Mouse (Mus musculus) midbrain, embryonic 11.5 days (tissue): Measurements from ENCODE around the gene Gapdhs. TPM values are rescaled to one million over a fixed set of nuclear protein-coding genes. Genes with fewer than 3 reads are reported as not detected.

ENCODE experiments used
- ATAC-seq: fragments of 200-750 bp; cut with Nextera tagmentation; 2 replicates; pipeline ENCODE4 v1.8.0; 2017; ENCODE audit warnings: moderate TSS enrichment, moderate library complexity; ENCODE audit not compliant: low FRiP score
- DNase-seq: peaks from one replicate; pipeline ENCODE4 v3.0.0; 2015; ENCODE audit warnings: low spot score; ENCODE audit errors: missing footprints
- H3K27ac ChIP-seq: fragments of 300-500 bp; sonication (generic); 2 replicates; pipeline ENCODE4 v1.5.1; 2014; ENCODE audit warnings: low read depth, low read length
- H3K27me3 ChIP-seq: fragments of 300-500 bp; sonication (generic); 2 replicates; pipeline ENCODE4 v1.6.1; 2014; ENCODE audit warnings: mild to moderate bottlenecking, low read length, moderate library complexity, mixed read lengths; ENCODE audit not compliant: control insufficient read depth, insufficient read depth
- H3K36me3 ChIP-seq: fragments of 300-500 bp; sonication (generic); 2 replicates; pipeline ENCODE4 v1.6.1; 2014; ENCODE audit warnings: mild to moderate bottlenecking, low read length, moderate library complexity, mixed read lengths; ENCODE audit not compliant: control insufficient read depth, insufficient read depth
- H3K4me1 ChIP-seq: fragments of 300-500 bp; sonication (generic); 2 replicates; pipeline ENCODE4 v1.6.1; 2014; ENCODE audit warnings: low read length; ENCODE audit not compliant: control insufficient read depth, insufficient read depth
- H3K4me2 ChIP-seq: fragments of 300-500 bp; sonication (generic); 2 replicates; pipeline ENCODE4 v1.6.1; 2014; ENCODE audit warnings: mild to moderate bottlenecking, moderate library complexity
- H3K4me3 ChIP-seq: fragments of 300-500 bp; sonication (generic); 2 replicates; pipeline ENCODE4 v1.5.1; 2014; ENCODE audit warnings: low read depth, low read length
- H3K9ac ChIP-seq: fragments of 300-500 bp; sonication (generic); 2 replicates; pipeline ENCODE4 v1.6.1; 2014; ENCODE audit warnings: low read length
- H3K9me3 ChIP-seq: fragments of 300-500 bp; sonication (generic); 2 replicates; pipeline ENCODE4 v1.6.1; 2016; ENCODE audit warnings: low read length; ENCODE audit not compliant: control insufficient read depth
- WGBS: fragments of 180-500 bp; shearing (Covaris S2); extraction: QIAGEN DNeasy Blood & Tissue Kit; methylation state at CpG from one replicate; pipeline ENCODE4 v1.1.7; 2014; 5-methylcytosine and 5-hydroxymethylcytosine counted together
- polyA plus RNA-seq: library from polyadenylated mRNA; unstranded; fragments of >200 nt; fragmentation: Nextera tagmentation; extraction: Ambion mirVana; gene quantifications from 2 replicates; pipeline ENCODE4 v1.2.1, GENCODE M21; 2014

Gene Gapdhs
- polyA plus RNA-seq, 1 experiment from 2014 or later, result 0.19 TPM

DNA sequence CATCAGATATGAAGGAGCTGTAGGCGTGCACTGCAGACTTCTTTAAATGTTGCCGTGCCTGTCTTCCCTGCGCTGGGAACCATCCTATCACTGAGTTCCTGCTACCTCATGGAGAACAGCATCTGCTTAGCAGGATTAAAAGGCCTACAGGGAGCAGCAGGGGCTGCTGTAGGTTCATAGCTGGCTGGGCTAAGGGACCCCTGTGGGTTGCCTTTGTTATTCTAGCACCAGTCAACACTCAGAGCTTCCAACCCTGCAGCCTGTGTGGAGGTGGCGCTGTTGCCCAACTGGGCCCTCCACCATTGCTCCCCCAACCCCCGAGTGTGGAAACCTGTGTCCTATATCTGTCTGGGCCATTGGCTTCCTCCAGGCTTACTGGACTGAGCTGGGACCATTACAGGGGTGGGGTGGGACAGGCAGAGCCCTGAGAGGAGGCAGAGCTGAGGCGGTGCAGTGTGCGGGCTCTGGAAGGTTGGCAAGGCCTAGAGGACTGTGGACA, 33.6 kb upstream of the Gapdhs start:
- no peak overlapping the region for H3K4me3 ChIP-seq
- H3K27ac ChIP-seq, result no peak overlapping the region
- ATAC-seq (no peak), DNase-seq (no peak)
- no peaks in the 10 kb centered on the region for H3K4me1 ChIP-seq
- H3K4me2 ChIP-seq, result no peak overlapping the region
- H3K9me3 ChIP-seq, result no peaks in the 10 kb centered on the region
- no peaks in the 10 kb centered on the region for H3K36me3 ChIP-seq
- H3K27me3 ChIP-seq, result no peaks in the 10 kb centered on the region
- WGBS, result 44% methylated on average over 7 of the region's 7 CpGs
- H3K9ac ChIP-seq, result no peak overlapping the region

DNA sequence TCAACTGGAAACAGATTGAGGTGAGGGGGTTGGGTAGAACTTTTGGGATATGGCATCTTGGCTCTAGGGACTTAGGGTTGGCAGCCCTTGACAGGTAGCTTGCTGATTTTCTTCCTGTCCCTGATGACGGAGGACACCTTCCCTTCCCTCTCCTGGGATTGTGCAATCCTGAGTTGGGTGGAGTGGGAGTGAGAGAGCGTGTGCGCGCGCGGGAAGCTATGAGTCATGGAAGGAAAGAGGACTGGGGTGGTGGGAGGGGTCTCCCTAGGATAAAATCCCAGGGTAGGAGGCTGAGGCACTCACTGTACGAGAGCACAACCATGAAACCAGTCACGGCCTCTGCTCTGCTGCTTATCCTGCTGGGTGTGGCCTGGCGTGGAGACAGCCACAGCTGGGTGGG, 32.6 kb upstream of the Gapdhs start:
- Histone ChIP-seq H3K36me3 (no peaks in the 10 kb centered on the region), H3K4me3 (no peak overlapping the region), H3K9me3 (no peaks in the 10 kb centered on the region), H3K27ac (no peak overlapping the region), H3K4me1 (no peaks in the 10 kb centered on the region), H3K9ac (no peak overlapping the region), H3K27me3 (no peaks in the 10 kb centered on the region), H3K4me2 (no peak overlapping the region)
- 91% methylated on average over 9 of the region's 9 CpGs for WGBS
- no peak for DNase-seq
- ATAC-seq, result no peak

DNA sequence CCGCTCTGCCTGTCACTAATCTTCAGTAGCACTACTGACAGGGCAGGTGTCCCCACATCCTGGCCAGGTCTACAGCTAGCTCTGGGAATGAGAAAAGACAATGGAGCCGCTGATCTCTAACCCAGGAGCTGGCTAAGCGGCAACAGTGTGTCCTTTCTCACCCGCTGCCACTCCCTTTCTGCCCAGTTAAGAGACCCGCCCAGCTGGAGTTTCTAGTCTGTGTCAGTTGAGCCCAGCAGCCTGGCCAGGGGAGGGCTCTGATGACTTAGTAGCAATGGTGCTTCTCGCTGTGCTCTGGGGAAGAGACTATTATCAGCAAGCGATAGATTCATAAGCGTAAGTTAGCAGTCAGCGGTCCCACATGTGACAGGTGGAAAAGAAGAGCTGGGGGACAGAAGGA, 25.8 kb upstream of the Gapdhs start:
- no peaks in the 10 kb centered on the region for H3K9me3 ChIP-seq
- no peak overlapping the region for H3K4me3 ChIP-seq
- no peaks in the 10 kb centered on the region for H3K36me3 ChIP-seq
- H3K9ac ChIP-seq, result no peak overlapping the region
- H3K27me3 ChIP-seq, result no peaks in the 10 kb centered on the region
- ATAC-seq, result no peak
- no peak overlapping the region for H3K27ac ChIP-seq
- H3K4me2 ChIP-seq, result no peak overlapping the region
- H3K4me1 ChIP-seq, result no peaks in the 10 kb centered on the region
- WGBS, result 30% methylated on average over 9 of the region's 9 CpGs
- DNase-seq, result no peak

- no peak overlapping the region for H3K27ac ChIP-seq
- H3K27me3 ChIP-seq, result no peaks in the 10 kb centered on the region
- no peak overlapping the region for H3K9ac ChIP-seq
- H3K36me3 ChIP-seq, result no peaks in the 10 kb centered on the region
- H3K4me2 ChIP-seq, result no peak overlapping the region
- ATAC-seq, result no peak
- H3K4me3 ChIP-seq, result no peak overlapping the region
- DNase-seq, result no peak
- no peaks in the 10 kb centered on the region for H3K9me3 ChIP-seq
- no peaks in the 10 kb centered on the region for H3K4me1 ChIP-seq
- WGBS, result 92% methylated on average over 4 of the region's 4 CpGs
These were observed 22.9 kb upstream of the Gapdhs start for GRCm38 (mm10) chr7:30766408-30766807.

DNA sequence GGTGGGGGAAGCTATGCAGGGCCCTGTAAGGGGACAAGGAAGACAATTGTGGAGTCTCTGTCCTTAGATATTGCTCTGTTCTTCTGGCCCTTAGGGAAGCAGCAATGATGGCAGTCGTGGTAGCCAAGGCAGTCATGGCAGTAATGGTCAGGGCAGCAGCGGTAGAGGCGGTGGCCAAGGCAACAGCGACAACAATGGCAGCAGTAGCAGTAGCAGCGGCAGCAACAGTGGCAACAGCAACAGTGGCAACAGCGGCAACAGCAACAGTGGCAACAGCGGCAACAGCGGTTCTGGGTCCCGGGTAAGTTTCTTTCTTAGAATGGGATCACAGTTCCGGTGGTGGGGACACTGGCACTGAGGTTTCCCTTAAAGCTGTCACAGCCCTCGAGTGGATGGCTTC, 21.7 kb upstream of the Gapdhs start:
- Histone ChIP-seq H3K4me3 (no peak overlapping the region), H3K4me1 (no peaks in the 10 kb centered on the region), H3K27ac (no peak overlapping the region), H3K4me2 (peak overlapping the region; percentile 4; the same call in 1 of the 2 replicates), H3K27me3 (no peaks in the 10 kb centered on the region), H3K9me3 (no peaks in the 10 kb centered on the region), H3K36me3 (no peaks in the 10 kb centered on the region), H3K9ac (no peak overlapping the region)
- no peak for ATAC-seq
- 47% methylated on average over 11 of the region's 11 CpGs for WGBS
- no peak for DNase-seq

DNA sequence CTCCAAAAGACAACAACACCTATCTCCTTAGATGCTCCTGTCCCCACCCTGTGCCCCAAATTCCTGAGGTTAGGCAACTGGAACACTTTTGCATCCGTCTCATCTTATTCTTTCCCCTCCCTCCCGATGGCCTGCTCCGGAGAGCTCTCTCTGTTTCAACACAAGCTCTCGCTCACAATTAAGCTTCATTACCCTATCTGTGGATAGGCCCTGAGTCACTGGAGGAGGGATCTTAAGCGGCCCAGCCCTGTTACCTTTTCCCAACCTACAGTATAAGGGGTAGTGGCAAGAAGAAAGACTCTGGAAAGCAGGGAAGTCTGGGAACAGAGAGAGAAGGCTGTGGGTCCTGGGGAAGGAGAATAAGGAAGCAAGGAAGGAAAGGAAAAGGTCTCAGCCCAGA, 20.0 kb upstream of the Gapdhs start, which contains the start of gene Dmkn:
Gene Dmkn (plus strand): TSS at position 301 of the 400 bp plus-strand sequence.
- Histone ChIP-seq H3K27ac (no peak within 1 kb of the TSS), H3K27me3 (no peaks in the 10 kb centered on the region)

DNA sequence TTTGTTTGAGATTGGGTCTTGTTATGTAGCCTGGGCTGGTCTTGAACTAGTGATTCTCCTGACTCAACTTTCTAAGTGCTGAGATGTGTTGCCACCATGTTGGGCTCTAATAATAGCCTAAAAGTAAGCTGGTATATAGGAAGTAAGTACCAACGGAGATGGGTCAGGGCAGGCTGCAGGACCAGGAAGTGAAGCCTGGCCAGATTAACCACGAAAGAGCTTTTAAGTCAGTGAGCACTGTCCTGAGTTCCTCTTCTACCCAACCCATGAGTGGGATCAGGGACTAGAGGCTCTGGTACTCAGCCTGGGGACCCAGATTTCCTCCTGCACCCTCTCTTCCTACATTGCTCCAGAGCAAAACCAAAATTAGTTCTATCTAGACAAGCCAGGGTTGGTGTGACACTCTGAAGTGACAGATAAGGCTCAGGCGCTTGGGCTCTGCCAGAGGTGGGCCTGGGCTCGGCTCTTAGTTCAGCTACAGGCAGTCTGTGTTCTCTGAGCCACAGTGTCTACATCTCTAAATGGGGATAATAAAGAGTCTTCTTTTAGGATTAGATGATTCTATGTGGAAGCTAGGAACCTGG, 18.4 kb upstream of the Gapdhs start:
- 79% methylated on average over 4 of the region's 4 CpGs for WGBS
- no peak overlapping the region for H3K4me2 ChIP-seq
- H3K4me1 ChIP-seq, result no peaks in the 10 kb centered on the region
- no peak overlapping the region for H3K4me3 ChIP-seq
- ATAC-seq (no peak), DNase-seq (no peak)
- no peak overlapping the region for H3K27ac ChIP-seq
- H3K36me3 ChIP-seq, result no peaks in the 10 kb centered on the region
- H3K27me3 ChIP-seq, result no peaks in the 10 kb centered on the region
- no peaks in the 10 kb centered on the region for H3K9me3 ChIP-seq
- H3K9ac ChIP-seq, result no peak overlapping the region

More for the DNA sequence above, 20.0 kb upstream of the Gapdhs start, which contains the start of gene Dmkn:
- no peaks in the 10 kb centered on the region for H3K9me3 ChIP-seq
- DNase-seq, result no peak
- no peaks in the 10 kb centered on the region for H3K36me3 ChIP-seq
- no peak within 1 kb of the TSS for H3K9ac ChIP-seq
- H3K4me2 ChIP-seq, result no peak within 1 kb of the TSS
- no peak for ATAC-seq
- WGBS, result 36% methylated on average over 5 of the region's 5 CpGs
- H3K4me3 ChIP-seq, result no peak within 1 kb of the TSS
- no peaks in the 10 kb centered on the region for H3K4me1 ChIP-seq

- DNase-seq, result no peak
- Histone ChIP-seq H3K4me2 (no peak overlapping the region), H3K9me3 (peaks cover 4% of the 10 kb centered on the region; the same call in 1 of the 2 replicates), H3K9ac (no peak overlapping the region), H3K27ac (no peak overlapping the region), H3K27me3 (no peaks in the 10 kb centered on the region), H3K4me3 (no peak overlapping the region), H3K4me1 (no peaks in the 10 kb centered on the region), H3K36me3 (no peaks in the 10 kb centered on the region)
- WGBS, result 42% methylated on average over 4 of the region's 4 CpGs
- ATAC-seq, result no peak
These were observed 15.4 kb upstream of the Gapdhs start for GRCm38 (mm10) chr7:30758853-30759252.

- Histone ChIP-seq H3K4me1 (no peaks in the 10 kb centered on the region), H3K9me3 (peaks cover 4% of the 10 kb centered on the region; the same call in 1 of the 2 replicates), H3K27me3 (no peaks in the 10 kb centered on the region), H3K27ac (no peak overlapping the region), H3K9ac (no peak overlapping the region), H3K4me3 (no peak overlapping the region), H3K36me3 (no peaks in the 10 kb centered on the region), H3K4me2 (no peak overlapping the region)
- DNase-seq, result no peak
- no peak for ATAC-seq
- WGBS, result 69% methylated on average over 3 of the region's 3 CpGs
These were observed 13.5 kb upstream of the Gapdhs start for GRCm38 (mm10) chr7:30757001-30757400.
